Mouse (Mus musculus) limb, embryonic 13.5 days (tissue): ENCODE data around the gene Rbfox3. TPM values are rescaled to one million over a fixed set of nuclear protein-coding genes. Genes with fewer than 3 reads are reported as not detected.

Source experiments
- ATAC-seq: fragments of 200-750 bp; cut with Nextera tagmentation; 2 replicates; pipeline ENCODE4 v1.8.0; 2017; ENCODE audit warnings: low read depth, moderate number of reproducible peaks, moderate TSS enrichment; ENCODE audit not compliant: low FRiP score
- H3K27ac ChIP-seq: fragments of 300-500 bp; sonication (generic); 2 replicates; pipeline ENCODE4 v1.5.1; 2015; ENCODE audit warnings: inconsistent platforms, mild to moderate bottlenecking, moderate library complexity
- H3K27me3 ChIP-seq: fragments of 300-500 bp; sonication (generic); 2 replicates; pipeline ENCODE4 v1.6.1; 2015; ENCODE audit warnings: mild to moderate bottlenecking, inconsistent platforms
- H3K36me3 ChIP-seq: fragments of 300-500 bp; sonication (generic); 2 replicates; pipeline ENCODE4 v1.6.1; 2015; ENCODE audit warnings: inconsistent platforms, mild to moderate bottlenecking, moderate library complexity
- H3K4me1 ChIP-seq: fragments of 300-500 bp; sonication (generic); 2 replicates; pipeline ENCODE4 v1.6.1; 2015; ENCODE audit warnings: inconsistent platforms
- H3K4me2 ChIP-seq: fragments of 300-500 bp; sonication (generic); replicated peaks from 2 replicates; pipeline ENCODE4 v1.6.1; 2015; ENCODE audit warnings: inconsistent platforms, mild to moderate bottlenecking, moderate library complexity
- H3K4me3 ChIP-seq: fragments of 300-500 bp; sonication (generic); 2 replicates; pipeline ENCODE4 v1.5.1; 2015; ENCODE audit warnings: moderate library complexity, mild to moderate bottlenecking, inconsistent platforms
- H3K9ac ChIP-seq: fragments of 300-500 bp; sonication (generic); 2 replicates; pipeline ENCODE4 v1.6.1; 2015; ENCODE audit warnings: mild to moderate bottlenecking, inconsistent platforms
- H3K9me3 ChIP-seq: fragments of 300-500 bp; sonication (generic); 2 replicates; pipeline ENCODE4 v1.6.1; 2016; ENCODE audit warnings: inconsistent platforms
- WGBS: fragments of 180-500 bp; shearing (Covaris S2); methylation state at CpG from one replicate; pipeline ENCODE4 v1.1.7; 2015; 5-methylcytosine and 5-hydroxymethylcytosine counted together
- polyA plus RNA-seq: library from polyadenylated mRNA; unstranded; fragments of >200 nt; fragmentation: Nextera tagmentation; extraction: Ambion mirVana; gene quantifications from 2 replicates; pipeline ENCODE4 v1.2.1, GENCODE M21; 2015

Gene Rbfox3
- polyA plus RNA-seq, 1 experiment from 2014 or later: 0.93 TPM

GRCm38 (mm10) chr11:118888426-118888825 is 23.0 kb downstream of the Rbfox3 start:
- no peak for ATAC-seq
- H3K36me3 ChIP-seq: no peaks in the 10 kb centered on the region
- peaks cover 8% of the 10 kb centered on the region; the same call in 1 of the 2 replicates for H3K27me3 ChIP-seq
- H3K27ac ChIP-seq: no peak overlapping the region
- H3K9ac ChIP-seq: no peak overlapping the region
- H3K9me3 ChIP-seq: no peaks in the 10 kb centered on the region
- H3K4me2 ChIP-seq: no peak overlapping the region
- 85% methylated on average over 8 of the region's 8 CpGs for WGBS
- H3K4me1 ChIP-seq: no peaks in the 10 kb centered on the region
- H3K4me3 ChIP-seq: no peak overlapping the region

- Histone ChIP-seq H3K36me3 (no peaks in the 10 kb centered on the region), H3K27ac (no peak overlapping the region), H3K4me2 (no peak overlapping the region), H3K9me3 (no peaks in the 10 kb centered on the region), H3K27me3 (peaks cover 8% of the 10 kb centered on the region; the same call in 1 of the 2 replicates), H3K4me3 (no peak overlapping the region), H3K4me1 (no peaks in the 10 kb centered on the region), H3K9ac (no peak overlapping the region)
- ATAC-seq: no peak
Measured at GRCm38 (mm10) chr11:118887206-118887605, 24.2 kb downstream of the Rbfox3 start.

- H3K4me2 ChIP-seq: no peak overlapping the region
- no peak for ATAC-seq
- no peak overlapping the region for H3K4me3 ChIP-seq
- no peak overlapping the region for H3K9ac ChIP-seq
- H3K36me3 ChIP-seq: no peaks in the 10 kb centered on the region
- WGBS: 93% methylated on average over 11 of the region's 11 CpGs
- H3K4me1 ChIP-seq: no peaks in the 10 kb centered on the region
- peaks cover 8% of the 10 kb centered on the region; the same call in 1 of the 2 replicates for H3K27me3 ChIP-seq
- H3K27ac ChIP-seq: no peak overlapping the region
- no peaks in the 10 kb centered on the region for H3K9me3 ChIP-seq
Measured at GRCm38 (mm10) chr11:118886269-118886965, 25.0 kb downstream of the Rbfox3 start.

GRCm38 (mm10) chr11:118885604-118886003 is 25.8 kb downstream of the Rbfox3 start:
- H3K27me3 ChIP-seq: peaks cover 8% of the 10 kb centered on the region; the same call in 1 of the 2 replicates
- 81% methylated on average over 8 of the region's 8 CpGs for WGBS
- H3K36me3 ChIP-seq: no peaks in the 10 kb centered on the region
- no peak overlapping the region for H3K4me2 ChIP-seq
- H3K9ac ChIP-seq: no peak overlapping the region
- H3K4me3 ChIP-seq: no peak overlapping the region
- no peak overlapping the region for H3K27ac ChIP-seq
- no peaks in the 10 kb centered on the region for H3K9me3 ChIP-seq
- ATAC-seq: no peak
- H3K4me1 ChIP-seq: no peaks in the 10 kb centered on the region

- no peaks in the 10 kb centered on the region for H3K36me3 ChIP-seq
- no peak overlapping the region for H3K9ac ChIP-seq
- no peak overlapping the region for H3K4me2 ChIP-seq
- no peaks in the 10 kb centered on the region for H3K9me3 ChIP-seq
- H3K27me3 ChIP-seq: peaks cover 8% of the 10 kb centered on the region; the same call in 1 of the 2 replicates
- 91% methylated on average over 16 of the region's 16 CpGs for WGBS
- H3K27ac ChIP-seq: no peak overlapping the region
- H3K4me3 ChIP-seq: no peak overlapping the region
- no peak for ATAC-seq
- no peaks in the 10 kb centered on the region for H3K4me1 ChIP-seq
Measured at GRCm38 (mm10) chr11:118885135-118885534, 26.3 kb downstream of the Rbfox3 start.

GRCm38 (mm10) chr11:118883143-118883542 is 28.3 kb downstream of the Rbfox3 start:
- 81% methylated on average over 9 of the region's 9 CpGs for WGBS
- no peak for ATAC-seq

GRCm38 (mm10) chr11:118881786-118882495 is 29.5 kb downstream of the Rbfox3 start:
- Histone ChIP-seq H3K4me3 (no peak overlapping the region), H3K4me1 (no peaks in the 10 kb centered on the region), H3K36me3 (no peaks in the 10 kb centered on the region), H3K27ac (no peak overlapping the region), H3K9me3 (no peaks in the 10 kb centered on the region), H3K9ac (no peak overlapping the region), H3K4me2 (no peak overlapping the region), H3K27me3 (no peaks in the 10 kb centered on the region)
- 45% methylated on average over 11 of the region's 11 CpGs for WGBS
- no peak for ATAC-seq

More at GRCm38 (mm10) chr11:118883143-118883542, 28.3 kb downstream of the Rbfox3 start:
- H3K4me2 ChIP-seq: no peak overlapping the region
- H3K9me3 ChIP-seq: no peaks in the 10 kb centered on the region
- no peak overlapping the region for H3K4me3 ChIP-seq
- no peaks in the 10 kb centered on the region for H3K36me3 ChIP-seq
- no peak overlapping the region for H3K27ac ChIP-seq
- no peak overlapping the region for H3K9ac ChIP-seq
- H3K27me3 ChIP-seq: no peaks in the 10 kb centered on the region
- no peaks in the 10 kb centered on the region for H3K4me1 ChIP-seq

- Histone ChIP-seq H3K4me2 (no peak overlapping the region), H3K27ac (no peak overlapping the region), H3K4me1 (peaks cover 4% of the 10 kb centered on the region), H3K9me3 (no peaks in the 10 kb centered on the region), H3K27me3 (no peaks in the 10 kb centered on the region), H3K4me3 (no peak overlapping the region), H3K9ac (no peak overlapping the region), H3K36me3 (no peaks in the 10 kb centered on the region)
- no peak for ATAC-seq
- 80% methylated on average over 8 of the region's 8 CpGs for WGBS
Measured at GRCm38 (mm10) chr11:118879466-118880150, 31.8 kb downstream of the Rbfox3 start.

GRCm38 (mm10) chr11:118878605-118879245 is 32.7 kb downstream of the Rbfox3 start:
- Histone ChIP-seq H3K4me3 (no peak overlapping the region), H3K4me1 (peaks cover 9% of the 10 kb centered on the region), H3K4me2 (no peak overlapping the region), H3K27me3 (no peaks in the 10 kb centered on the region), H3K9ac (no peak overlapping the region), H3K27ac (no peak overlapping the region), H3K9me3 (no peaks in the 10 kb centered on the region), H3K36me3 (no peaks in the 10 kb centered on the region)
- WGBS: 90% methylated on average over 13 of the region's 13 CpGs
- no peak for ATAC-seq

GRCm38 (mm10) chr11:118875243-118875897 is 36.0 kb downstream of the Rbfox3 start:
- ATAC-seq: no peak
- WGBS: 60% methylated on average over 5 of the region's 5 CpGs
- Histone ChIP-seq H3K4me2 (no peak overlapping the region), H3K9ac (no peak overlapping the region), H3K9me3 (no peaks in the 10 kb centered on the region), H3K27ac (no peak overlapping the region), H3K36me3 (no peaks in the 10 kb centered on the region), H3K27me3 (no peaks in the 10 kb centered on the region), H3K4me3 (no peak overlapping the region), H3K4me1 (peaks cover 9% of the 10 kb centered on the region)

- ATAC-seq: no peak
- Histone ChIP-seq H3K4me3 (no peak overlapping the region), H3K4me2 (no peak overlapping the region), H3K27me3 (no peaks in the 10 kb centered on the region), H3K36me3 (no peaks in the 10 kb centered on the region), H3K27ac (no peak overlapping the region), H3K9me3 (no peaks in the 10 kb centered on the region), H3K9ac (no peak overlapping the region), H3K4me1 (peaks cover 9% of the 10 kb centered on the region)
- 27% methylated on average over 7 of the region's 7 CpGs for WGBS
Measured at GRCm38 (mm10) chr11:118874487-118875095, 36.8 kb downstream of the Rbfox3 start.
